Mouse (Mus musculus) E14TG2a.4 (cell line): ENCODE measurements at regions not wholly inside any gene's neighbourhood (a gene's known extent, or its start where the extent isn't known, plus 50 kb on each side); places are given as distances from the start of the nearest gene placed in this dataset.

Experiments used
- H3K27me3 ChIP-seq: 2 replicates; pipeline ENCODE4 v1.6.1; 2014; ENCODE audit warnings: low read length, control low read depth; ENCODE audit not compliant: insufficient read depth
- H3K36me3 ChIP-seq: 2 replicates; pipeline ENCODE4 v1.6.1; 2014; ENCODE audit warnings: low read length, control low read depth; ENCODE audit not compliant: insufficient read depth
- H3K4me1 ChIP-seq: replicated peaks from 2 replicates; pipeline ENCODE4 v1.6.1; 2014; ENCODE audit warnings: low read depth, low read length, control low read depth
- H3K4me3 ChIP-seq: replicated peaks from 2 replicates; pipeline ENCODE4 v1.5.1; 2014; ENCODE audit warnings: mild to moderate bottlenecking, low read length
- H3K9me3 ChIP-seq: 2 replicates; pipeline ENCODE4 v1.6.1; 2014; ENCODE audit warnings: low read length, control low read depth
- CTCF ChIP-seq: conservative IDR thresholded peaks from 2 replicates; pipeline ENCODE4 v1.5.1; 2014; ENCODE audit warnings: low read length
- NANOG ChIP-seq: IDR thresholded peaks from 2 replicates; pipeline ENCODE4 v1.6.1; 2014; ENCODE audit warnings: borderline replicate concordance, low read length, mixed read lengths
- POU5F1 ChIP-seq: IDR thresholded peaks from 2 replicates; pipeline ENCODE4 v1.6.1; 2014; ENCODE audit warnings: low read length, borderline replicate concordance

GRCm38 (mm10) chr1:158180095-158180494, 176.0 kb downstream of the Brinp2 start:
- Histone ChIP-seq H3K4me3 (no peak overlapping the region), H3K27me3 (no peaks in the 10 kb centered on the region), H3K36me3 (no peaks in the 10 kb centered on the region), H3K9me3 (no peaks in the 10 kb centered on the region), H3K4me1 (no peaks in the 10 kb centered on the region)
- no peak for TF ChIP-seq NANOG
- no peak for TF ChIP-seq POU5F1
- TF ChIP-seq CTCF, result no peak

- H3K36me3 ChIP-seq, result no peaks in the 10 kb centered on the region
- H3K4me3 ChIP-seq, result no peak overlapping the region
- H3K4me1 ChIP-seq, result no peaks in the 10 kb centered on the region
- no peaks in the 10 kb centered on the region for H3K9me3 ChIP-seq
- no peaks in the 10 kb centered on the region for H3K27me3 ChIP-seq
- TF ChIP-seq CTCF, result no peak
- no peak for TF ChIP-seq NANOG
Observed at GRCm38 (mm10) chr1:158181296-158181695, 174.8 kb downstream of the Brinp2 start.

GRCm38 (mm10) chr1:158187651-158188050, 168.5 kb downstream of the Brinp2 start:
- H3K4me1 ChIP-seq, result no peaks in the 10 kb centered on the region
- H3K36me3 ChIP-seq, result no peaks in the 10 kb centered on the region
- no peaks in the 10 kb centered on the region for H3K9me3 ChIP-seq
- H3K4me3 ChIP-seq, result no peak overlapping the region
- TF ChIP-seq CTCF (no peak), POU5F1 (no peak), NANOG (no peak)
- H3K27me3 ChIP-seq, result no peaks in the 10 kb centered on the region

- TF ChIP-seq NANOG (no peak), POU5F1 (no peak), CTCF (no peak)
- H3K9me3 ChIP-seq, result no peaks in the 10 kb centered on the region
Observed at GRCm38 (mm10) chr1:158192841-158193551, 163.1 kb downstream of the Brinp2 start.

GRCm38 (mm10) chr1:158193968-158194565, 162.1 kb downstream of the Brinp2 start:
- Histone ChIP-seq H3K4me1 (no peaks in the 10 kb centered on the region), H3K9me3 (no peaks in the 10 kb centered on the region), H3K27me3 (no peaks in the 10 kb centered on the region), H3K36me3 (no peaks in the 10 kb centered on the region), H3K4me3 (no peak overlapping the region)
- TF ChIP-seq POU5F1 (no peak), NANOG (no peak), CTCF (no peak)

More at GRCm38 (mm10) chr1:158192841-158193551, 163.1 kb downstream of the Brinp2 start:
- Histone ChIP-seq H3K4me1 (no peaks in the 10 kb centered on the region), H3K36me3 (no peaks in the 10 kb centered on the region), H3K4me3 (no peak overlapping the region), H3K27me3 (no peaks in the 10 kb centered on the region)
